Mouse (Mus musculus): ENCODE results near the gene Epm2a.

The Epm2a gene

DNA sequence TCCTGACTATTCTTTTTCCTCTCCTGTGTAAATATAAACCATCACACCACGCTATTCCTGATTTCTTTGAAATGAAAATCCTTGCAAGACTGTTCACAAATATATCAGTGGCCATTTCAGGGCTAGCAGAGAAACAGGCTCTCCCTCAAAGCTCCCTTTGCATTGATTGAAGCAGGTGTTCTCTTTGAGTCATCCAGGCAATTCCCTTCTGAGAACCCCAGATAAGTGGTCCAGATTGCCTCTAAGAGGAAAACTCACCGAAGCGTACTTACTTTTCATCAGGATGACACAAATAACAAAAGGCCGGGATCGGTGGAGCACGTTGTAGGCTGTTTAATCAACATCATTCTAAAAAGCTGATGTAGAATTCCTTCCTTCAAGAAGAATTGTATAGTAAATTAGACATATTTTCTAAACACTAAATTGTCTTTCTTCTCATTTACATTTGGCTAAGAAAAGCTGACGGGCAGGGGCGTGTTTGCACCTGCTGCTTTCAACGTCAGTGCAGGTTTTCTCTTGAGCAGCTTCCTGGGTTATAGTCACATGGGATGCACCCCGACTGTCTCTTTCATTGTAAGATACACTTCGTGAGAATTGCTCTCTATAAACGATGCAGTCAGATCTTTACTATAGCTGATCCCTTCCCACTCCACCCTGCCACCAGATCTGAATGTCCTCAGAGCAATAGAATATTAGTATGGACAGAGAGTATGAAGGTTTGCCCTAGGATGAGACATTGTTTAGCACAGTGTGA, 86.0 kb downstream of the Epm2a start:
- DNase-seq: no peak

DNA sequence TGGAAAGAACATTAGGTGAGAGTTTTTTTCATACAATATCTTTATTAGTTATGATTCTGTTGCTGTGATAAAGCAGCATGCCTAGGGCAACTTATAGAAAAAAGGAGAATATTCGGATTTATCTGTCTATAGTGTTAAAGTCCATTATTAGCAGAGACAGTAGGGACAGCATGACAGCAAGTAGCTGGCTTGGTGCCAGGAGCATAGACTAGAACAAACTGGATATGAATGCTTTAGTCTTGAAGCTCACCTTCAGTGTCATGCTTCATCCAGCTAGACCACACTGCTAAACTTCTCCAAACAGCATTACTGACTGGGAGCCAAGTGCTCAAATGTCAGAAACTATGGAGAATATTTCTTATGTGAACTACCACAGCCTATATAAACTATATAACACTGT, 93.8 kb downstream of the Epm2a start:
- DNase-seq: no peak

DNA sequence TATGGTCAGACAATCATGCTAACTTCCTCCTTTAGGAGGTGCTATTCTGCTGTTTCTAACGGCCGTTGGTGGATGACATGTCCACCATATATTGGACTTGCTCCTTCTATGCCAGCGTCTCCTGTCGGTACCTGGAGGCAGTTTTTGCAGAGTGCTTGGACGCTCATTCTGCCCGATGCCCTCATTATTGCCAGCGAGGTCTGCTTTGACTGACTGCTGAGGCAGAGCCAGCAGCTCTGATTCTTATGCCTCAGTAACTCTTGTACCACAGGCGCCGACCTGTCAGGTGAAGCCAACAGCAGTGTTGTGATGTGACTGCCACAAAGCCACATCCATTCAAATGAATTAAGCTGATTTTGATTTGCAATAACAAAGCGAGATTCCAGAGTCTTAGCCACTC, 95.3 kb downstream of the Epm2a start:
- no peak for DNase-seq

DNA sequence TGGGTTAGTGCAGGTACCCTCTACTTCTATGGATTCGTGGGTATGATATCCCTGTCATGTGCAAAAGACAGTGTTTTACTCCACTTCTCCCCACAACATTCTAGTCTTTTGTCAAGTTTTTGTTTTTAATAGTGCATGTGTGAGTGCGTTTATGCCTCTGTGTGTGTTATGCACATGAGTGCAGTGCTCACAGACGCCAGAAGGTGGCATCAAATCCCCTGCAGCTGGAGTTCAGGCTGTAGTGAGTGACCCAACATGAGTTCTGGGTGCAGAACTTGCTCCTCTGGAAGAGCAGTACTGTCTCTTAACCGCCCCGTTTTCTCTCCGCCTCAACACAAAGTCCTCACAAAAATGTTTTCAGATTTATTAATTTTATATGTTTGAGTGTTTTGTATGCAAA, 96.1 kb downstream of the Epm2a start:
- no peak for DNase-seq

DNA sequence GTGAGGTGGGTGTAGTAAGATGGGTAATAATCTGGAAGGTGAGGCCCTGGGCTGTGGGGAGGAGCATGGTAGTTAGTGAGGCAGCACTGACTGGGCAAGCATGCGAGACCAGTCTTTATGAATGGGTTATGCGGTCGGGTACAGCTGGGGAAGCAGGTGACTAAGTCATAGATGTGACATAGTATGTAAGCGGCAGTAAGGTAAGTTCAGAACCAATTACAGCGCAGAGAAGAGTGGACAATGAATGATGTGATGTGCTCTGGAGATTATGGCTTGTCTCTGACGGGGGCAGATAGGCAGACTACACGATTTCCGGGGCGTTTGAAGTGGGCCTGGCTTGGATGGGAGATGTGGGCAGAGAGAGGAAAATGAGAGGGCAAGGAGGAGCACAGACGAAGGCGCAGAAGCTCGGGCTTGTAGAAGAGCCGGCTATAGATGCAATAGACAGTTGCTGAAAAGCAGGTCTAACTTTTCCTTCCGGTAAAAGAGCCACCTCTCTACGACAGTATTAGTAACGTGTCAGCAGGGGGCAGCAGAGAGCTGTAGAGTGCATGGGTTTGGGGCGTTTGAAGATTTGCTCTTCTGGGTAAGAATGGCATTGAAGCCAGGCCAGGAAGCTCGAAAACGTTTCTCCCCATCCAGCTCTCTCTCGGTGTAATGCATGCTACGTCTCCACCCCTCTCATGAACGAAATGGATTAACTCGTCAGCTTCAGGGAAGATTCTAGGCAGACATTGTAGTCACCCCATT, 106.5 kb downstream of the Epm2a start:
- DNase-seq: peak; percentile 11 to 14

DNA sequence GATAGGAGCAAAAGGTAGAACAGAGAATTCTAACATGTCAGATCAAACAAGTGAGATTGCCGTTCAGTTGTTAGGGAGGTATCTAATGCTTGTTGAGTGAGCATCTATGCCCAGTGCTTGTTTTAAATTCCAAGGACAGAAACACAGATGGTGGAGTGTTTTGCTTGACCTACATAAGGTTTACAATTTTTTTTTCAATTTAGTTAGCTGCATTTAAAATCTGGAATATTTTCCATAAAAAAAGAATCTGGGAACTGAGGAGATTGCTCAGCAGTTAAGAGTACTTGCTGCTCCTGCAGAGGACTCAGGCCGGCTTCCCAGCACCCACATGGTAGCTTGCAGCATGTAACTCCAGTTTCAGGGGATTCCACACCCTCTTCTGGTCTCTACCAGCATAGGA, 109.3 kb downstream of the Epm2a start:
- DNase-seq: no peak

DNA sequence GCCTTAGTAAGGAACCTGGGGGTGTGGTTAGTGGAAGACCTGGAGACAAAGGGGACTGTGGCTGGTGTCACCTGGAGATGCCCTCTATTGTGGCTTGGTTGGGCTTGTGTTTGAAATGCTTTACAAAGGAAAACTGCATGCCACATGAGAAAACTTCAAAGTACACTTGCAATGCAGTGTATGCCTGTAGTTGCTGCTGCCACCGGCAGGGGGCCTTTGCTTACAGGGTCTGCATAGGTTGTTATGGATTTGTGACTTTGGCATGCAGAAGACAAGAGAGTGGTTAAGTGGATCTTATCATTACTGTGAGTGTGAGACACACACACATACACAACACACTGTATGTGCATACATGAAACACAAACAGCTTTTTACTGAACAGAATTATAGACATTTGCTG, 114.2 kb downstream of the Epm2a start:
- no peak for DNase-seq

DNA sequence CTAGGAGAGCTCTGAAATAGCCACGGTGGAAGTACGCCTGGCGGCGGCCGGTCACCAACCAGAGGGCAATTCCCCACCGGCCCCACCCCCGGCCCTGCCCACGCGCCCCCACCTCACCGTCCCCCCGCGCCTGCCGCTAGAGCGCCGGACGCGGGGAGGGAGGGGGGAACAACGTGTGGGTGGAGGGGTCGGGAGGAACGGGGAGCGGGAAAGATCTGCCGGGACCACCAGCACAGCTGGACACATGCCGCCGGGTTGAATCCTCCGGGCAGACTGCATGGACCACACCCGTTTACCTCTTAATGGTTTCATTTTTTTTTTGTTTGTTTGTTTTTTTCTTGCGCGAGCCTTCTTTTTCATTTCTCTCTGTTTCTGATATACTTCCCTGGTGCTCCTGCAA, 148.8 kb downstream of the Epm2a start:
- DNase-seq: peak in 1 of 2 experiments; percentile 24
